Mouse (Mus musculus) layer of hippocampus, adult 9-10 months (tissue): Measurements from ENCODE around the gene Bag3.

Experiments used
- DNase-seq: peaks from one replicate; pipeline ENCODE4 v3.0.0; 2022; ENCODE audit warnings: low spot score

The Bag3 gene

DNA sequence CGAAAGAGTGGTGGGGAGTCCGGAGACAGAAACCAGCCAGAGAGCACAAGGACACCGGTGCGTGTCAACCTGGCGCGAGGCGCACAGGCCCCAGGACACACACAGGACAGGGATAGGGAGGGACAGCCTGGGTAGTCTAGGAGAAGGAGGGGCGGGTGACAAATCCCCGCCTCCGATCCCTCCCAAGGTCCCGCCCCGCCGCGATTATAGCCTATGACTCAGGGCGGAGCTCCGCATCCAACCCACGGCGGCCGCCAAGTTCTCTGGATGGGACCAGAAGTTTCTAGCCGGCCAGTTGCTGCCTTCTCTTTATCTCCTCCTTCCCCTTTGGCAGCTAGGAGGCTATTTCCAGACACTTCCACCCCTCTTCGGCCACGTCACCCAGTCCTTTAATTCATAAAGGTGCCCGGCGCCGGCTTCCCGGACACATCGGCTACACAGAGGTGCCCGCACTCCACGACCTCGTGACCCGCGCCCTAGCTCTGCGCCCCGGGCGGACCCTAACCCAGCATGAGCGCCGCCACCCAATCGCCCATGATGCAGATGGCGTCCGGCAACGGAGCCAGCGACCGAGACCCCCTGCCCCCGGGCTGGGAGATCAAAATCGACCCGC is at the start of gene Bag3:
Bag3 (plus strand) TSS at position 268 of the 613 bp plus-strand sequence.
- no peak for DNase-seq

DNA sequence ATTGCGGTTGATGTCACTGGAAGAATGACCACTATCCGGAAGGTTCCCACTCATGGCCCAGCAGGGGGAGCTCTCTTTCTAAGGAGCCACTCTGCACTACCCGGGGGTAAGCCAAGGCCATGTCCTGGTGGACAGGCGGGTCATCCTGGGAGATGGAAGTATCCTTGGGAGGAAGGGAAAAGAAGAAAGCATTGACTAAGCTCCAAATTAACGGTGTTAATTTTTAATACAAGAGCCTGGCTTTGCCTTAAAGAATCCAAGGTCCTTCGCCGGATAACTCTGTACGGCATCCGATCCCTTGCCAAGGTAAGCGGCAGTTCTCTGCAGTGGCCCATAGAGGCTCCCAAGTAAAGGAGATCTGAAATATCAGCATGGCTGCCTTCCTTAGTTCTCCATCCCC is 49.1 kb upstream of the Bag3 start:
- peak; percentile 58 for DNase-seq

- no peak for DNase-seq
Observed at GRCm38 (mm10) chr7:128488986-128489385, 34.4 kb upstream of the Bag3 start.

- no peak for DNase-seq
Observed at GRCm38 (mm10) chr7:128494546-128494945, 28.9 kb upstream of the Bag3 start.

DNA sequence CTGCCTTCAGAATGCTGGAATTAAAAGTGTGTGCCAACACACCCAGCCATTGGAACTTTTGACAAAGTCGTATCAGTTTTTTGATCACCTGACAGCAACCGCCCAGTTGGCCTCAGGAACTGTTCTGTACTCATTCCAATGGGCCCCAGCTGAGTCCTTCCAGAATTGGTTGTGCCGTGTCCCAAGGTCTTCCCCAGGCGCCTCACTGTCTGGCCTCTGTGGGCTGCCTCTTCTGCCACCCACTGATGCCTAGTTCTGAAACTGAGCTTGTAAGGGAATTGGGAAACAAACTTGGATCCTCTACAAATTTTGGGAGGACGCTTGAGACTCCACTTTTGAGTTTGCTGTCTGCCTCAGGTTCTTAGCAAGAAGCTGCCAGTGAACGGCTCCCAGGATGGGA is 23.6 kb upstream of the Bag3 start:
- no peak for DNase-seq

- no peak for DNase-seq
Observed at GRCm38 (mm10) chr7:128504091-128504490, 19.3 kb upstream of the Bag3 start.

GRCm38 (mm10) chr7:128511936-128512335 is 11.5 kb upstream of the Bag3 start:
- DNase-seq, result no peak

DNA sequence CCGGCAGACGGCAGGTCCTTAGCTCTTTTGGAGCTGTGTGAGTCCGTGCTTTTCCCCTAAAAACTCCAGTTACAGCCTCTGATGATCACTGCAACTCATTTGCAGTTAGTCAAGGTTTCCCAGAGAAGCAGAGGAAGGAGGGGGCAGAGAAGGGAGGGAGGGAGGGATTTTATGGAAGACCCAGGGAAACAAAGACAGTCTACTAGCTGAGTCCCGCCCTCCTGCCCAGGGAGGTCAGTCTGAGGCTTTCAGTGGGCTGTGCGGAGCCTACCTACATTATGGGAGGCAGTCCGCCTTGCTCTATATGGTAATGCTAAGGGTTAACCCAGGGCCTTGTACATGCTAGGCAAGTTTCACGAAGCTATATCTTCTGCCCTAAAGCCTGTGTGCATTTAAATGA is 9.9 kb upstream of the Bag3 start:
- DNase-seq, result no peak

DNA sequence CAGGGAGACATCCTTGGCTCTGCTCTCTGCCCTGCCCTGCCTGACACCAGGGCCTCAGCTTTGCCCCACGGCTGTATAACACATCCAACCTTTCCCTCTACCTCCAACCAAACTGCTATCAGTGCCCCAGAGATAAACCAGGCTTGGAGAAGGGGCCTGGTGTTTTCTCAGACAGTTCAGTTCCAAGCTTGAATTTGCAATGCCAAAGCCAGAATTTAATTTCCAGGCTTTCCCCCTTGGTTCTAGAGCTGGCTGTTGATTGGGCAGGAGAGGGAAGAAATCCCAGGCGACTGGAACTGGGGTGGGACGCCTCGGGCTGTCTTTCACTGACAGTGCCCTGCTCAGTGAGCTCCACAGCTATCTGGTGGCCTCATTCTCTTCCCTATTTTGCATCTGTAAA is 9.1 kb upstream of the Bag3 start:
- no peak for DNase-seq

DNA sequence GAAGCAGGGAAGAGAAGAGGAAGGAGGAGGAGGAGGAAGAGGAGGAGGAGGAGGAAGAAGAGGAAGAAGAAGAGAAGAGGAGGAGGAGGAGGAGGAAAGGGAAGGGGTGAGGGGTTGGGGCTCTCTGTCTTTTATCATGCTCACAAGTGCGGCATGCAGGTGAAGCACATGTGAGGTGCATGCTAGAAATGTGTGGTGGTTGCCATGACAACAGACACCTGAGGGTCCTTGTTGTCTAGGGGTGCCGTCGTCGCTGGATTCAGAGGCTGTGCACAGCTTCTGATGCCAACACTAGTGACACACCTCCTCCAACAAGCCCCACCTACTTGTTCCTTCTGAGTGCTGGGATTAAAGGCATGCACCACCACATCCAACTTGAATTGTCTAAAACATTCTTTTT is 7.1 kb upstream of the Bag3 start:
- DNase-seq, result no peak

GRCm38 (mm10) chr7:128519316-128520050 is 3.9 kb upstream of the Bag3 start:
- no peak for DNase-seq

DNA sequence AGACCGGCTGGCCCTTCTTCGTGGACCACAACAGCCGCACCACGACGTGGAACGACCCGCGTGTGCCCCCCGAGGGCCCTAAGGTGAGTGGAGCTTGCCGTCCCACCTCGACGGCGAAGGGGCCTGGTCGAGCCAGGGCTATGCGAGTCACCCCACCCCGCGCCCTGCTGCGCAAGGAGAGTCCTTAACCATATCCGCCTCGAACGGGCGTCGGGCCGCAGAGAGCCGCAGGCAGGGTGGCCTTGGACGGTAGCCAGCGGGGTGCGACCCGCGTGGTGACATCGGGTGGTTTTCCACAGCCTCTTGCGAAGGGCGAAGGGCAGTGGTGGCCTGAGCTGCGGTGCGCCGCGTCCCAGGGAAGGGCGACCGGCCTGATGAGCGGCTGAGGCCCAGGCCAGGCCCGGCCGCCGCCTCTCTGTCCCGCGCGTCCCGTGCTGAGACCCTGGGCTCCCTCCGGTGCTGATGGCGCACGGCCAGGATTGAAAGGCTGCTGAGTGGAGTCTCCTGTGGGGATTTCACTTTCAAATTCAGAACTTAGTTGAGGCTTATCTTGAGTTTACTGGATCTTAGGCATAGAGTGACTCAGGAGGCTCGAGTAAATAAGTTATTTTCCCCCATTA is 656 bp downstream of the Bag3 start:
- DNase-seq, result no peak

GRCm38 (mm10) chr7:128524641-128525040 is 1.2 kb downstream of the Bag3 start:
- no peak for DNase-seq

GRCm38 (mm10) chr7:128526611-128527010 is 3.2 kb downstream of the Bag3 start:
- DNase-seq, result no peak

- DNase-seq, result no peak
Observed at GRCm38 (mm10) chr7:128528596-128528995, 5.2 kb downstream of the Bag3 start.

- DNase-seq, result no peak
Observed at GRCm38 (mm10) chr7:128529126-128529525, 5.7 kb downstream of the Bag3 start.

GRCm38 (mm10) chr7:128529574-128530051 is 6.2 kb downstream of the Bag3 start:
- DNase-seq, result no peak

- DNase-seq, result no peak
Observed at GRCm38 (mm10) chr7:128531031-128531430, 7.6 kb downstream of the Bag3 start.

GRCm38 (mm10) chr7:128531929-128532328 is 8.5 kb downstream of the Bag3 start:
- DNase-seq, result no peak

GRCm38 (mm10) chr7:128532441-128533166 is 9.2 kb downstream of the Bag3 start:
- no peak for DNase-seq

- no peak for DNase-seq
Observed at GRCm38 (mm10) chr7:128534984-128535491, 11.6 kb downstream of the Bag3 start.

- no peak for DNase-seq
Observed at GRCm38 (mm10) chr7:128536074-128536473, 12.7 kb downstream of the Bag3 start.
